Mouse (Mus musculus) liver, adult 2 months (tissue): Measurements from ENCODE around the gene Gphb5.

Experiments
- CTCF ChIP-seq: fragments of 200-500 bp; IDR thresholded peaks from 2 replicates; pipeline ENCODE4 v1.5.1; 2011; ENCODE audit warnings: low read depth, low read length, control low read depth
- POLR2A ChIP-seq: fragments of 200-500 bp; IDR thresholded peaks from 2 replicates; pipeline ENCODE4 v1.6.1; 2011; ENCODE audit warnings: low read length, control low read depth; ENCODE audit not compliant: insufficient read depth; ENCODE audit errors: extremely low read depth

DNA sequence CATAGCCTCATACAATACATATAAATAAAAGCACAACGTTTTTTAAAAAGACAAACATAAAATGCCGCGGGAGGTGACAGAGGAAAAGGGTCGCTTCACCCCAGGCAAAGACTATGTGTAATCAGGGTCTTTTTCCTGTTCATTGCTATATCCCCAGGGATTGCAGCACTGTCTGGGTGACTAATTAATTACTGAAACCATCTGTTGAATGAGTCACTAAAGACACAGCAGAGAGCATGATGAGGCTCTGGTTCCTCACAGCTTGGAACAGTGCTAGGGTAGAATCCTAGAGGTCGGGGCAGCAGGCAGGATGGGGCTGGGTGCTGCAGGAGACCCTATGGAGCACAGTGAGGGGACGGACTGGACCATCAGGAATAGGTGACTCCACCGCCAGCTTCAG is 9.3 kb upstream of the Gphb5 start:
- TF ChIP-seq CTCF (no peak), POLR2A (no peak)
